Mouse (Mus musculus) forebrain, postnatal 0 days (tissue): ENCODE results near the gene Tctex1d4. TPM values are rescaled to one million over a fixed set of nuclear protein-coding genes. Genes with fewer than 3 reads are reported as not detected.
A peak's percentile ranks its signal among the peaks of the same experiment; 100 is the strongest.

ENCODE experiments used
- ATAC-seq: fragments of 200-750 bp; cut with Nextera tagmentation; 2 replicates; pipeline ENCODE4 v1.8.0; 2017; ENCODE audit warnings: mild to moderate bottlenecking, moderate library complexity
- DNase-seq: peaks from one replicate; pipeline ENCODE4 v3.0.0-alpha.2; 2015
- H3K27ac ChIP-seq: fragments of 300-500 bp; sonication (generic); 2 replicates; pipeline ENCODE4 v1.5.1; 2014; ENCODE audit warnings: low read depth, mild to moderate bottlenecking, antibody characterized with exemption, low read length, moderate library complexity, mixed read lengths
- H3K27me3 ChIP-seq: fragments of 300-500 bp; sonication (generic); 2 replicates; pipeline ENCODE4 v1.6.1; 2014; ENCODE audit warnings: mild to moderate bottlenecking, low read length, mixed read lengths; ENCODE audit not compliant: insufficient read depth
- H3K36me3 ChIP-seq: fragments of 300-500 bp; sonication (generic); 2 replicates; pipeline ENCODE4 v1.6.1; 2014; ENCODE audit warnings: mild to moderate bottlenecking, moderate library complexity; ENCODE audit not compliant: insufficient read depth
- H3K4me1 ChIP-seq: fragments of 300-500 bp; sonication (generic); 2 replicates; pipeline ENCODE4 v1.6.1; 2014; ENCODE audit warnings: antibody characterized with exemption; ENCODE audit not compliant: insufficient read depth
- H3K4me2 ChIP-seq: fragments of 300-500 bp; sonication (generic); 2 replicates; pipeline ENCODE4 v1.6.1; 2014; ENCODE audit warnings: low read depth, mild to moderate bottlenecking, moderate library complexity
- H3K4me3 ChIP-seq: fragments of 300-500 bp; sonication (generic); 2 replicates; pipeline ENCODE4 v1.5.1; 2014; ENCODE audit warnings: low read depth, low read length, mixed read lengths
- H3K9ac ChIP-seq: fragments of 300-500 bp; sonication (generic); 2 replicates; pipeline ENCODE4 v1.6.1; 2014; ENCODE audit warnings: mild to moderate bottlenecking
- H3K9me3 ChIP-seq: fragments of 300-500 bp; sonication (generic); 2 replicates; pipeline ENCODE4 v1.6.1; 2016; ENCODE audit warnings: low read length
- CTCF ChIP-seq: sonication (generic); IDR thresholded peaks from 2 replicates; pipeline ENCODE4 v1.5.1; 2016; ENCODE audit warnings: antibody characterized with exemption, control low read depth, low read depth
- WGBS: fragments of 180-500 bp; shearing (Covaris S2); extraction: QIAGEN DNeasy Blood & Tissue Kit; methylation state at CpG from one replicate; pipeline ENCODE4 v1.1.7; 2014; 5-methylcytosine and 5-hydroxymethylcytosine counted together
- polyA plus RNA-seq: library from polyadenylated mRNA; unstranded; fragments of >200 nt; fragmentation: Nextera tagmentation; extraction: Ambion mirVana; gene quantifications from 2 replicates; pipeline ENCODE4 v1.2.1, GENCODE M21; 2015
- total RNA-seq: library from RNA; depleted of rRNA; stranded (reverse); fragments of >200 nt; gene quantifications from 2 replicates; pipeline ENCODE4 v1.2.3, GENCODE M21; 2014

Gene Tctex1d4
- total and polyA plus RNA-seq, 2 experiments from 2014 or later: 1.3 to 6.2 TPM

- TF ChIP-seq CTCF: no peak
- ATAC-seq (no peak), DNase-seq (no peak)
- WGBS: 76% methylated on average over 17 of the region's 17 CpGs
- Histone ChIP-seq H3K9me3 (no peaks in the 10 kb centered on the region), H3K27ac (no peak overlapping the region), H3K4me1 (no peaks in the 10 kb centered on the region), H3K4me3 (no peak overlapping the region), H3K36me3 (no peaks in the 10 kb centered on the region), H3K27me3 (no peaks in the 10 kb centered on the region), H3K9ac (no peak overlapping the region), H3K4me2 (no peak overlapping the region)
These were observed 12.0 kb downstream of the Tctex1d4 start for GRCm38 (mm10) chr4:117138295-117139216.

GRCm38 (mm10) chr4:117139217-117139612 is 12.6 kb downstream of the Tctex1d4 start:
- Histone ChIP-seq H3K4me3 (no peak overlapping the region), H3K4me2 (no peak overlapping the region), H3K27me3 (no peaks in the 10 kb centered on the region), H3K9me3 (no peaks in the 10 kb centered on the region), H3K36me3 (no peaks in the 10 kb centered on the region), H3K27ac (no peak overlapping the region), H3K4me1 (no peaks in the 10 kb centered on the region), H3K9ac (no peak overlapping the region)
- 0% methylated on average over 2 of the region's 2 CpGs for WGBS
- DNase-seq: peak; percentile 49
- peak; percentile 33; the same call in 1 of the 2 replicates for ATAC-seq
- peak; percentile 76 for TF ChIP-seq CTCF

GRCm38 (mm10) chr4:117140613-117141012 is 14.0 kb downstream of the Tctex1d4 start:
- peak; percentile 44 for TF ChIP-seq CTCF
- H3K4me2 ChIP-seq: no peak overlapping the region
- H3K9me3 ChIP-seq: no peaks in the 10 kb centered on the region
- no peaks in the 10 kb centered on the region for H3K36me3 ChIP-seq
- H3K4me3 ChIP-seq: no peak overlapping the region
- ATAC-seq: no peak
- DNase-seq: peak; percentile 34
- WGBS: 42% methylated on average over 4 of the region's 4 CpGs
- no peaks in the 10 kb centered on the region for H3K27me3 ChIP-seq
- H3K4me1 ChIP-seq: no peaks in the 10 kb centered on the region
- no peak overlapping the region for H3K9ac ChIP-seq
- H3K27ac ChIP-seq: no peak overlapping the region

GRCm38 (mm10) chr4:117143023-117143422 is 16.4 kb downstream of the Tctex1d4 start:
- 74% methylated on average over 7 of the region's 7 CpGs for WGBS
- no peak overlapping the region for H3K9ac ChIP-seq
- H3K4me2 ChIP-seq: no peak overlapping the region
- DNase-seq: no peak
- TF ChIP-seq CTCF: no peak
- H3K36me3 ChIP-seq: no peaks in the 10 kb centered on the region
- no peak for ATAC-seq
- H3K9me3 ChIP-seq: no peaks in the 10 kb centered on the region
- H3K27ac ChIP-seq: no peak overlapping the region
- H3K4me3 ChIP-seq: no peak overlapping the region
- no peaks in the 10 kb centered on the region for H3K4me1 ChIP-seq
- H3K27me3 ChIP-seq: no peaks in the 10 kb centered on the region

GRCm38 (mm10) chr4:117145248-117145647 is 18.7 kb downstream of the Tctex1d4 start:
- DNase-seq (no peak), ATAC-seq (no peak)
- Histone ChIP-seq H3K27ac (no peak overlapping the region), H3K9me3 (no peaks in the 10 kb centered on the region), H3K4me2 (no peak overlapping the region), H3K36me3 (peaks cover 11% of the 10 kb centered on the region), H3K9ac (no peak overlapping the region), H3K4me3 (no peak overlapping the region), H3K4me1 (no peaks in the 10 kb centered on the region), H3K27me3 (no peaks in the 10 kb centered on the region)
- WGBS: 93% methylated on average over 13 of the region's 13 CpGs
- TF ChIP-seq CTCF: no peak

- Histone ChIP-seq H3K4me1 (no peaks in the 10 kb centered on the region), H3K27ac (no peak overlapping the region), H3K27me3 (no peaks in the 10 kb centered on the region), H3K9me3 (no peaks in the 10 kb centered on the region), H3K4me3 (no peak overlapping the region), H3K36me3 (peaks cover 19% of the 10 kb centered on the region), H3K4me2 (no peak overlapping the region), H3K9ac (no peak overlapping the region)
- TF ChIP-seq CTCF: peak; percentile 81
- 31% methylated on average over 15 of the region's 15 CpGs for WGBS
- DNase-seq: peak; percentile 68
- peak; percentile 19; the same call in 1 of the 2 replicates for ATAC-seq
These were observed 19.6 kb downstream of the Tctex1d4 start for GRCm38 (mm10) chr4:117146176-117146575.

GRCm38 (mm10) chr4:117148047-117148713 is 21.6 kb downstream of the Tctex1d4 start:
- Histone ChIP-seq H3K4me3 (no peak overlapping the region), H3K9ac (no peak overlapping the region), H3K27me3 (no peaks in the 10 kb centered on the region), H3K4me1 (no peaks in the 10 kb centered on the region), H3K4me2 (no peak overlapping the region), H3K27ac (no peak overlapping the region), H3K36me3 (peaks cover 36% of the 10 kb centered on the region), H3K9me3 (no peaks in the 10 kb centered on the region)
- no peak for TF ChIP-seq CTCF
- ATAC-seq (no peak), DNase-seq (no peak)
- WGBS: 85% methylated on average over 18 of the region's 18 CpGs
